Mouse (Mus musculus) limb, embryonic 13.5 days (tissue): ENCODE measurements at regions not wholly inside any gene's neighbourhood (a gene's known extent, or its start where the extent isn't known, plus 50 kb on each side); places are given as distances from the start of the nearest gene placed in this dataset.

ENCODE experiments used
- ATAC-seq: fragments of 200-750 bp; cut with Nextera tagmentation; 2 replicates; pipeline ENCODE4 v1.8.0; 2017; ENCODE audit warnings: low read depth, moderate number of reproducible peaks, moderate TSS enrichment; ENCODE audit not compliant: low FRiP score
- H3K27ac ChIP-seq: fragments of 300-500 bp; sonication (generic); 2 replicates; pipeline ENCODE4 v1.5.1; 2015; ENCODE audit warnings: inconsistent platforms, mild to moderate bottlenecking, moderate library complexity
- H3K27me3 ChIP-seq: fragments of 300-500 bp; sonication (generic); 2 replicates; pipeline ENCODE4 v1.6.1; 2015; ENCODE audit warnings: mild to moderate bottlenecking, inconsistent platforms
- H3K36me3 ChIP-seq: fragments of 300-500 bp; sonication (generic); 2 replicates; pipeline ENCODE4 v1.6.1; 2015; ENCODE audit warnings: inconsistent platforms, mild to moderate bottlenecking, moderate library complexity
- H3K4me1 ChIP-seq: fragments of 300-500 bp; sonication (generic); 2 replicates; pipeline ENCODE4 v1.6.1; 2015; ENCODE audit warnings: inconsistent platforms
- H3K4me2 ChIP-seq: fragments of 300-500 bp; sonication (generic); replicated peaks from 2 replicates; pipeline ENCODE4 v1.6.1; 2015; ENCODE audit warnings: inconsistent platforms, mild to moderate bottlenecking, moderate library complexity
- H3K4me3 ChIP-seq: fragments of 300-500 bp; sonication (generic); 2 replicates; pipeline ENCODE4 v1.5.1; 2015; ENCODE audit warnings: moderate library complexity, mild to moderate bottlenecking, inconsistent platforms
- H3K9ac ChIP-seq: fragments of 300-500 bp; sonication (generic); 2 replicates; pipeline ENCODE4 v1.6.1; 2015; ENCODE audit warnings: mild to moderate bottlenecking, inconsistent platforms
- H3K9me3 ChIP-seq: fragments of 300-500 bp; sonication (generic); 2 replicates; pipeline ENCODE4 v1.6.1; 2016; ENCODE audit warnings: inconsistent platforms
- WGBS: fragments of 180-500 bp; shearing (Covaris S2); methylation state at CpG from one replicate; pipeline ENCODE4 v1.1.7; 2015; 5-methylcytosine and 5-hydroxymethylcytosine counted together

DNA sequence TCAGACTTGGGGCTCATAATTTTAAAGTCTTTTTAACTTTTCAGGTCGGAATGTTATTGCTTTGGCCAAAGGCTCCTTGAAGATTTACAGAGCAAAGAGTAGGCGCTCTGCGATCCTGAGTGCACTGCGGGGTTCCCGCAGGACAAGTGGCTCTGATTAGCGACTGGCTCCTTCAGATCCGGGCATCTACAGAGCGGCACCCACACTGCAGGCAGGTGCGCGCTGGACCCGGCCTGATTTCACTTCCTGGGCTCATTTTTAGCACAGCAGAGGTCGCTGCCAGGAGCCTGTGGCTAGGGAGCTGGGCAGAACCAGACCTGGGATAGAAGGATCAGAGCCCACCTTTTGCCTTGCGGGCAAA, 156.6 kb downstream of the Matn1 start:
- 11% methylated on average over 13 of the region's 13 CpGs for WGBS
- H3K27ac ChIP-seq: no peak overlapping the region
- no peaks in the 10 kb centered on the region for H3K27me3 ChIP-seq
- no peaks in the 10 kb centered on the region for H3K36me3 ChIP-seq
- H3K4me1 ChIP-seq: peaks cover 10% of the 10 kb centered on the region
- no peaks in the 10 kb centered on the region for H3K9me3 ChIP-seq
- H3K4me2 ChIP-seq: peak overlapping the region; percentile 27
- no peak overlapping the region for H3K4me3 ChIP-seq
- no peak for ATAC-seq
- H3K9ac ChIP-seq: no peak overlapping the region

DNA sequence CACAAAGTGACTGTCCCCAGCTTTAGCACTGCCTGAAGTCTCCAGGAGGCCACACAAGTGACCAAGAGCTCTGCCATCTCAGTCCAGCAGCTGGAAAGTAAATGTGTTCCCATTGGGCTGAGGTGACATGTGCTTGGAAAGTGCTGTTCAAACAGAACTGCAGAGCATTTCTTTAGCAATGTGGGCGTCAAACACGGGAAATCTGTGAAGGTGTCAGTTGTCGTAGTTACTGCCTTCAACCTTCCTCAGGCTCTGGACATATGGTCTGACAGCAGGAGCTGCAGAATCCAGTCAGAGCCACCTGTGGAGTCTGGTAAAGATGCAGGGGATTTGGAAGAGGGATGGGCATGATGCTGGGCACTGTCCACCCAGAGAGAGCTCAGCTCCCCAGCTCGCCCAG, 158.0 kb downstream of the Matn1 start:
- H3K9ac ChIP-seq: no peak overlapping the region
- WGBS: 63% methylated on average over 4 of the region's 4 CpGs
- peaks cover 10% of the 10 kb centered on the region for H3K4me1 ChIP-seq
- H3K9me3 ChIP-seq: no peaks in the 10 kb centered on the region
- H3K27me3 ChIP-seq: no peaks in the 10 kb centered on the region
- H3K4me2 ChIP-seq: no peak overlapping the region
- no peak for ATAC-seq
- no peaks in the 10 kb centered on the region for H3K36me3 ChIP-seq
- H3K4me3 ChIP-seq: no peak overlapping the region
- no peak overlapping the region for H3K27ac ChIP-seq

GRCm38 (mm10) chr4:131107127-131107857, 163.1 kb downstream of the Matn1 start:
- Histone ChIP-seq H3K4me1 (no peaks in the 10 kb centered on the region), H3K27me3 (no peaks in the 10 kb centered on the region), H3K9ac (no peak overlapping the region), H3K9me3 (no peaks in the 10 kb centered on the region), H3K36me3 (no peaks in the 10 kb centered on the region), H3K4me2 (no peak overlapping the region), H3K4me3 (no peak overlapping the region), H3K27ac (no peak overlapping the region)
- WGBS: 72% methylated on average over 13 of the region's 13 CpGs
- no peak for ATAC-seq

DNA sequence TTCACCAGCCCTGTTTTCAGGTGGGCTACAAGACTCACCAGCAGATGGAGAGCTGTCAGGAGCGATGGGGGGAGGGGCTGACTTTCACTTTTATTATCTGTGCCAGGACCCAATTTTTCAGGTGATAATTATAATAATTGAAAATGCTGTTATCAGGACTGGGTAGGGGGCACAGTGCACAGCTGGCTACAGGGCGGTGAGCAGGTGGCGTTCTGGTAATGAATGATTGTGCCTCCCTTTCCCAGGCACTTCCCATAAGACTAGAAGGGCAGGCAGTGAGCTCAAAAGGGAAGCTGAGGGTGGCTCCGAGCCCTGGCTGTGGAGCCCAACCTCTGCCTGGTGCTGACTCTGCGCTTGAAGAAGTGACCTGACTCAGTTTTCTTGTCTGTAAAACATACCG, 168.4 kb downstream of the Matn1 start:
- Histone ChIP-seq H3K9me3 (no peaks in the 10 kb centered on the region), H3K4me3 (no peak overlapping the region), H3K36me3 (no peaks in the 10 kb centered on the region), H3K4me1 (no peaks in the 10 kb centered on the region), H3K27me3 (0 out of 2 replicates have a peak, but pooled peaks cover 4% of the 10 kb centered on the region), H3K27ac (no peak overlapping the region), H3K4me2 (no peak overlapping the region), H3K9ac (no peak overlapping the region)
- no peak for ATAC-seq
- 71% methylated on average over 6 of the region's 6 CpGs for WGBS

DNA sequence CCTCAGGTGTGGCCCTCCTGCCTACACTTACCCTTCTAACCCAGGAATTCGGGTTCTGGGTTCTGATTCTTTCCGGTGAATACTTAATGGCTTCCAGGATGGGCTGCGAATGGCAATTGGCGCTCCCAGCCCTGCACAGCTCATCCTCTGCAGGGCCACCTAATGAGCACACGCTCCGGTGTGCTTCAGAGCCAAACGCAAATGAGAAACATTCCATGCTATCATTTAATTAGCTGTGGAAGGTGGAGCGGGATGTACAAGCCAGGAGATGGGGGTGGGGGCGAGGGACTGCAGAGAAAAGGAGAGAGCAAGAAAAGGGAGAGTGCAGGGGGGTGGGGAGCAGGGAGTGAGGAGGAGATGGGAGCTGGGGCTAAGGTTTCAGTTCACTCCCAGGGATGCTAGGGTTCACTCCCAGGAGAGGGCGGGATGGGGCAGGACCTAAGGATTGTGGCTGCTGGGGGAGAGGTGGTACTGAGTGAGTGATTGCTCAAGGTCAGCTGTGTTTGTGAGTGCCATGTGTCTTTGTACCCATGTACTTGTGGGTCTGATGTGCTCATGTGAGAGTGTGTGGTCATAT, 169.6 kb downstream of the Matn1 start:
- WGBS: 26% methylated on average over 10 of the region's 10 CpGs
- Histone ChIP-seq H3K27me3 (0 out of 2 replicates have a peak, but pooled peaks cover 4% of the 10 kb centered on the region), H3K4me3 (no peak overlapping the region), H3K9ac (no peak overlapping the region), H3K36me3 (no peaks in the 10 kb centered on the region), H3K27ac (no peak overlapping the region), H3K9me3 (no peaks in the 10 kb centered on the region), H3K4me2 (no peak overlapping the region), H3K4me1 (no peaks in the 10 kb centered on the region)
- ATAC-seq: no peak

DNA sequence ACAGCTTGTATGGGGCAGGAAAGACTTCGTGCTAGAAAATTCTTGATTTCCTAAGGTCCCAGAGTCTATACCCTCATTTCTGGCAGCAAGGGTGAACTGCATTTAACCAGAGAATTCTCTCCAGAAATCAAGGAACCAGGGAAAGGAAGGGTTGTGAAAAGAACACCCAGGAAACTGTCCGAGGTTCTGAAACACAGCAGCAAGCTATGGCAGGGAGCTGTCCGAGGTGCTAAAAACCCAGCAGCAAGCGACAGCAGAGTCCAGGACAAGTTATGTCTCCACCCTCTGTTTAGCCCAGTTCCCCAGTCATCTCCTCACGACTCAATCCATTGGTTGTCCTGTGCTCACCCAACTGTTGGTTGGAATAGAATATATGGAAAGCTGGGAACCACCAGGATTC, 171.1 kb downstream of the Matn1 start:
- Histone ChIP-seq H3K9me3 (no peaks in the 10 kb centered on the region), H3K9ac (no peak overlapping the region), H3K4me1 (no peaks in the 10 kb centered on the region), H3K27ac (no peak overlapping the region), H3K4me2 (no peak overlapping the region), H3K36me3 (no peaks in the 10 kb centered on the region), H3K27me3 (0 out of 2 replicates have a peak, but pooled peaks cover 4% of the 10 kb centered on the region), H3K4me3 (no peak overlapping the region)
- WGBS: 10% methylated on average over 5 of the region's 5 CpGs
- ATAC-seq: no peak

DNA sequence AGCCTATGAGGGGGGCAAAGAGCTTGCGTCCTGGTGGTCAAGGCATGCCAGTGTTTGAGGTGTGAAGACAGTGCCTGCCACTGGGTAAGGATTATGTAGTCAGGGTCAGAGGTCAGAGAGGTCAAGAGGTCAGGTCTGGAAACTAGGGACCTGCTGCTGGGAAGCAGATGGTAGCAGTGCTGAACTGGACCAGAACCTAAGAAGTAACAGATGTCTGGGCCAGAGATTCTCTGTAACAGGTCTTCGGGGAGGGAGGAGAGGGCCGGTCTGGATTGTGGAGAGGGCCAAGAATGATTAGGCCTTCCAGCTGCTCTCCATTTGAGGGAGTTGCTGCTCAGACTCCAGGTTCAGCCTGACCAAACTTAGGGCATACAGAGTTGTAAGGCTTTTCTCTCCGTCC, 174.4 kb downstream of the Matn1 start:
- H3K4me2 ChIP-seq: no peak overlapping the region
- no peak overlapping the region for H3K9ac ChIP-seq
- H3K4me1 ChIP-seq: no peaks in the 10 kb centered on the region
- ATAC-seq: no peak
- no peaks in the 10 kb centered on the region for H3K27me3 ChIP-seq
- H3K27ac ChIP-seq: no peak overlapping the region
- no peaks in the 10 kb centered on the region for H3K36me3 ChIP-seq
- WGBS: 39% methylated on average over 4 of the region's 4 CpGs
- no peaks in the 10 kb centered on the region for H3K9me3 ChIP-seq
- no peak overlapping the region for H3K4me3 ChIP-seq

GRCm38 (mm10) chr4:131119621-131120020, 175.4 kb downstream of the Matn1 start:
- Histone ChIP-seq H3K27me3 (no peaks in the 10 kb centered on the region), H3K36me3 (no peaks in the 10 kb centered on the region), H3K9ac (no peak overlapping the region), H3K9me3 (no peaks in the 10 kb centered on the region), H3K4me1 (no peaks in the 10 kb centered on the region), H3K27ac (no peak overlapping the region), H3K4me3 (no peak overlapping the region), H3K4me2 (no peak overlapping the region)
- no peak for ATAC-seq
- 81% methylated on average over 2 of the region's 2 CpGs for WGBS

GRCm38 (mm10) chr4:131120680-131121079, 176.5 kb downstream of the Matn1 start:
- WGBS: 87% methylated on average over 5 of the region's 5 CpGs
- Histone ChIP-seq H3K4me2 (no peak overlapping the region), H3K9ac (no peak overlapping the region), H3K27me3 (0 out of 2 replicates have a peak, but pooled peaks cover 3% of the 10 kb centered on the region), H3K9me3 (no peaks in the 10 kb centered on the region), H3K4me3 (no peak overlapping the region), H3K27ac (no peak overlapping the region), H3K36me3 (no peaks in the 10 kb centered on the region), H3K4me1 (no peaks in the 10 kb centered on the region)
- no peak for ATAC-seq

- Histone ChIP-seq H3K4me3 (no peak overlapping the region), H3K9ac (no peak overlapping the region), H3K36me3 (no peaks in the 10 kb centered on the region), H3K4me1 (no peaks in the 10 kb centered on the region), H3K27ac (no peak overlapping the region), H3K9me3 (no peaks in the 10 kb centered on the region), H3K27me3 (0 out of 2 replicates have a peak, but pooled peaks cover 6% of the 10 kb centered on the region), H3K4me2 (no peak overlapping the region)
- 50% methylated on average over 7 of the region's 7 CpGs for WGBS
- ATAC-seq: no peak
These were observed 181.8 kb downstream of the Matn1 start for GRCm38 (mm10) chr4:131125975-131126374.

DNA sequence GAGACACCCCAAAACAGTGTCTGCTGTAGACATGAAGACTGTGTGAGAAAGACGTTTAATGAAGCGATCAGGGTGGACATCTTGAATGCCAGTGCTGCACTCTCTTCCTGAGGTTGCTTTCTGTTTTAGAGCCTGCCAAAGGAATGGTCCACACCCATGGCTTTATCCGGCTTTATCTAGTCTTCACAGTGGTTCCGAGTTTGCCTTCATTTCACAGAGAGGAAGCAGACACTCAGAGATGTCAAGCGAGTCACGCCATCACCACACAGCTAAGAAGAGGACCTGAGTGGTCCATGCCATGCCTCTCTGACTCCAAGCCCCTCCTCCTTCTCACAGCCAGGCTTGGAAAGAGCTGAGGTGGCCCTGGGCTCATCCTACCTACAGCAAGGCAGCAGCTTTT, 182.7 kb downstream of the Matn1 start:
- Histone ChIP-seq H3K4me3 (no peak overlapping the region), H3K27me3 (0 out of 2 replicates have a peak, but pooled peaks cover 6% of the 10 kb centered on the region), H3K27ac (no peak overlapping the region), H3K9ac (no peak overlapping the region), H3K4me2 (no peak overlapping the region), H3K36me3 (no peaks in the 10 kb centered on the region), H3K9me3 (no peaks in the 10 kb centered on the region), H3K4me1 (no peaks in the 10 kb centered on the region)
- ATAC-seq: no peak
- 87% methylated on average over 6 of the region's 6 CpGs for WGBS

- peaks cover 2% of the 10 kb centered on the region; the same call in 1 of the 2 replicates for H3K4me1 ChIP-seq
- no peak overlapping the region for H3K27ac ChIP-seq
- H3K4me3 ChIP-seq: no peak overlapping the region
- H3K9ac ChIP-seq: no peak overlapping the region
- no peak overlapping the region for H3K4me2 ChIP-seq
- ATAC-seq: no peak
- 14% methylated on average over 3 of the region's 3 CpGs for WGBS
- no peaks in the 10 kb centered on the region for H3K36me3 ChIP-seq
- H3K27me3 ChIP-seq: 0 out of 2 replicates have a peak, but pooled peaks cover 6% of the 10 kb centered on the region
- H3K9me3 ChIP-seq: no peaks in the 10 kb centered on the region
These were observed 184.5 kb downstream of the Matn1 start for GRCm38 (mm10) chr4:131128646-131129045.

DNA sequence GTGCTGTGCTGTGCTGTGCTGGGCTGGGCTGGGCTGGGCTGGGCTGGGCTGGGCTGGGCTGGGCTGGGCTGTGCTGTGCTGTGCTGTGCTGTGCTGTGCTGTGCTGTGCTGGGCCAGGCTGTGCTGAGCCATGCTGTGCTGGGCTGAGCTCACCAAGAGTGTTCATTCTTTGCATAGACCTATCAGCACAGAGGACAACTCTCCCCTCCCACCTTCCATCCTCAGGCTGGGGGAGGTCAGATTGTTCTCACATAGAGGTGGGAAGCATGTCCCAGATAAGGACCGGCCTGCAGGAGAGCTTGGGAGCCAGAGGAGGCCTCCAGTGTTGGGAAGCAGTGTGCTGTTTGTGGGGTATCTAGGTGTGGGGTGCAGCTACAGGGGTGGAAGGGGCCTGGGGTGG, 188.0 kb downstream of the Matn1 start:
- Histone ChIP-seq H3K27me3 (no peaks in the 10 kb centered on the region; the same call in 1 of the 2 replicates), H3K9me3 (no peaks in the 10 kb centered on the region), H3K4me1 (peaks cover 8% of the 10 kb centered on the region; the same call in 1 of the 2 replicates), H3K27ac (no peak overlapping the region), H3K9ac (no peak overlapping the region), H3K36me3 (no peaks in the 10 kb centered on the region), H3K4me2 (no peak overlapping the region), H3K4me3 (no peak overlapping the region)
- ATAC-seq: no peak
- 29% methylated on average over 1 of the region's 1 CpGs for WGBS
